Mouse (Mus musculus): ENCODE data around the gene Oxa1l. TPM values are rescaled to one million over a fixed set of nuclear protein-coding genes. Genes with fewer than 3 reads are reported as not detected.

The Oxa1l gene
- polyA plus RNA-seq, 1 experiment, result 71.1 TPM

DNA sequence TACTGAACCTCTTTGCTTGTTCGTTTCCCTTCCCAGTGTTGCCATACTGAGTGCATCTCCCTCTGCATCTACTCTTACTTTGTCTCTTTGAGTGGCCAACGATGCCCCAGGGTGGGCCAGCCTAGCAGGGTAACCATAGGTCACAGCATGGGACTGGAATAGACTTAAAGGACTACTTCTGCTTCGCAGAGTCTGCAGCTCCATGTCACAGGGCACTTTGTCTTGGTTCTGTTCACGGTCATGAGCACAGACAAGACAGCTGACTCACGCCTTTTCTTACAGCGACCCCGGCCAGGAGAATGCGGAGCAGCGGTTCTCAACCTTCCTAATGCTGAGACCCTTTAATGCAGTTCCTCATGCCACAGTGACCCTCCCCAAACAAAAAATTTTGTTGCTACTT, 22.0 kb downstream of the Oxa1l start:
- TF ChIP-seq CTCF (IDR thresholded peaks at IDR 0.05; ENCODE audit: extremely low read depth, insufficient read depth, low read length) (no peak), POLR2A (IDR thresholded peaks at IDR 0.05; ENCODE audit: extremely low read depth, insufficient read depth, low read length) (no peak)
- H3K4me3 ChIP-seq (ENCODE audit: insufficient read depth, low read length), result no peak overlapping the region
- no peaks in the 10 kb centered on the region for H3K4me1 ChIP-seq (ENCODE audit: control insufficient read depth, insufficient read depth, low read length)
- no peak overlapping the region for H3K27ac ChIP-seq (ENCODE audit: insufficient read depth, low read length)

- H3K4me3 ChIP-seq (ENCODE audit: insufficient read depth, low read length), result no peak overlapping the region
- no peak for TF ChIP-seq POLR2A (IDR thresholded peaks at IDR 0.05; ENCODE audit: extremely low read depth, insufficient read depth, low read length)
- TF ChIP-seq CTCF (IDR thresholded peaks at IDR 0.05; ENCODE audit: extremely low read depth, insufficient read depth, low read length), result no peak
- H3K27ac ChIP-seq (ENCODE audit: insufficient read depth, low read length), result no peak overlapping the region
- no peaks in the 10 kb centered on the region for H3K4me1 ChIP-seq (ENCODE audit: control insufficient read depth, insufficient read depth, low read length)
Measured at GRCm38 (mm10) chr14:54383355-54383771, 22.7 kb downstream of the Oxa1l start.

GRCm38 (mm10) chr14:54384396-54384795, 23.8 kb downstream of the Oxa1l start:
- no peak overlapping the region for H3K27ac ChIP-seq (ENCODE audit: insufficient read depth, low read length)
- H3K4me1 ChIP-seq (ENCODE audit: control insufficient read depth, insufficient read depth, low read length), result no peaks in the 10 kb centered on the region
- no peak for TF ChIP-seq POLR2A (IDR thresholded peaks at IDR 0.05; ENCODE audit: extremely low read depth, insufficient read depth, low read length)
- no peak for TF ChIP-seq CTCF (IDR thresholded peaks at IDR 0.05; ENCODE audit: extremely low read depth, insufficient read depth, low read length)
- no peak overlapping the region for H3K4me3 ChIP-seq (ENCODE audit: insufficient read depth, low read length)

DNA sequence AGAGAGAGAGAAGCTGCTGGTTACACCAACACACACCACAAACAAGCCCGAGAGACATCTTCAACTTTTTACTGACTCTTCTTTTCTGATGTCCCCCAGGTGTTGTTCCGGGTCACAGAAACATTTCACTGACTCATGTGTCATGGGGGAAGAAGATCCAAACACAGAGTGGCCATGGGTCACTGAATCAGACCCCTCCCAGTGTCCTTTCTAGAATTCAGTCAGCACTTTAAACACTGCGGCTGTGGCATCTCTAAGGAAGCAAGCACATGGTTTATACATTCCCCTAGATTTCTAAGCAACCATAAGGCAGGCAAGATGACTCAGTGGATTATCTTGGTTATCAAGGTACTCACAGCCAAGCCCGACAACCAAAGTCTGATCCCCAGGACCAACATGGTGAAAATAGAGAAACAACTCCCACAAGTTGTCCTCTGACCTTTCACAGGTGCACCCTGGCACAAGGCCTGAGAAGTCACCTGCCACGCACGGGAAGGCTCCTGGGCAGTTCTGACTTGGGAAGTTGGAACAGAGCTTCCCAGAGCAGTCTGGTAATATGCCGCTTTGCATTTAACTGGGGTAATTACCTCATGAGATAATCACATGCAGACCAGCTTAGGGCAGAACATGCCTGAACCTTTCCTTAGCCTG, 25.5 kb downstream of the Oxa1l start:
- no peak overlapping the region for H3K27ac ChIP-seq (ENCODE audit: insufficient read depth, low read length)
- TF ChIP-seq CTCF (IDR thresholded peaks at IDR 0.05; ENCODE audit: extremely low read depth, insufficient read depth, low read length), result no peak
- no peak for TF ChIP-seq POLR2A (IDR thresholded peaks at IDR 0.05; ENCODE audit: extremely low read depth, insufficient read depth, low read length)

GRCm38 (mm10) chr14:54387546-54387945, 26.9 kb downstream of the Oxa1l start:
- H3K27ac ChIP-seq (ENCODE audit: insufficient read depth, low read length), result no peak overlapping the region
- TF ChIP-seq CTCF (IDR thresholded peaks at IDR 0.05; ENCODE audit: extremely low read depth, insufficient read depth, low read length), result no peak
- no peak for TF ChIP-seq POLR2A (IDR thresholded peaks at IDR 0.05; ENCODE audit: extremely low read depth, insufficient read depth, low read length)
- H3K4me1 ChIP-seq (ENCODE audit: control insufficient read depth, insufficient read depth, low read length), result no peaks in the 10 kb centered on the region
- H3K4me3 ChIP-seq (ENCODE audit: insufficient read depth, low read length), result no peak overlapping the region

More for the DNA sequence above, 25.5 kb downstream of the Oxa1l start:
- no peak overlapping the region for H3K4me3 ChIP-seq (ENCODE audit: insufficient read depth, low read length)
- no peaks in the 10 kb centered on the region for H3K4me1 ChIP-seq (ENCODE audit: control insufficient read depth, insufficient read depth, low read length)

- no peaks in the 10 kb centered on the region for H3K4me1 ChIP-seq (ENCODE audit: control insufficient read depth, insufficient read depth, low read length)
- TF ChIP-seq CTCF (IDR thresholded peaks at IDR 0.05; ENCODE audit: extremely low read depth, insufficient read depth, low read length) (no peak), POLR2A (IDR thresholded peaks at IDR 0.05; ENCODE audit: extremely low read depth, insufficient read depth, low read length) (no peak)
- H3K4me3 ChIP-seq (ENCODE audit: insufficient read depth, low read length), result no peak overlapping the region
- no peak overlapping the region for H3K27ac ChIP-seq (ENCODE audit: insufficient read depth, low read length)
Measured at GRCm38 (mm10) chr14:54390843-54391242, 30.2 kb downstream of the Oxa1l start.

- no peak for TF ChIP-seq CTCF (IDR thresholded peaks at IDR 0.05; ENCODE audit: extremely low read depth, insufficient read depth, low read length)
- TF ChIP-seq POLR2A (IDR thresholded peaks at IDR 0.05; ENCODE audit: extremely low read depth, insufficient read depth, low read length), result no peak
- Histone ChIP-seq H3K4me1 (ENCODE audit: control insufficient read depth, insufficient read depth, low read length) (no peaks in the 10 kb centered on the region), H3K27ac (ENCODE audit: insufficient read depth, low read length) (no peak overlapping the region), H3K4me3 (ENCODE audit: insufficient read depth, low read length) (no peak overlapping the region)
Measured at GRCm38 (mm10) chr14:54393794-54394193, 33.2 kb downstream of the Oxa1l start.

GRCm38 (mm10) chr14:54394309-54394708, 33.7 kb downstream of the Oxa1l start:
- no peaks in the 10 kb centered on the region for H3K4me1 ChIP-seq (ENCODE audit: control insufficient read depth, insufficient read depth, low read length)
- no peak overlapping the region for H3K27ac ChIP-seq (ENCODE audit: insufficient read depth, low read length)
- TF ChIP-seq POLR2A (IDR thresholded peaks at IDR 0.05; ENCODE audit: extremely low read depth, insufficient read depth, low read length) (no peak), CTCF (IDR thresholded peaks at IDR 0.05; ENCODE audit: extremely low read depth, insufficient read depth, low read length) (no peak)

GRCm38 (mm10) chr14:54396685-54397084, 36.1 kb downstream of the Oxa1l start:
- Histone ChIP-seq H3K4me3 (ENCODE audit: insufficient read depth, low read length) (no peak overlapping the region), H3K4me1 (ENCODE audit: control insufficient read depth, insufficient read depth, low read length) (no peaks in the 10 kb centered on the region), H3K27ac (ENCODE audit: insufficient read depth, low read length) (no peak overlapping the region)
- TF ChIP-seq POLR2A (IDR thresholded peaks at IDR 0.05; ENCODE audit: extremely low read depth, insufficient read depth, low read length) (no peak), CTCF (IDR thresholded peaks at IDR 0.05; ENCODE audit: extremely low read depth, insufficient read depth, low read length) (no peak)

More at GRCm38 (mm10) chr14:54394309-54394708, 33.7 kb downstream of the Oxa1l start:
- H3K4me3 ChIP-seq (ENCODE audit: insufficient read depth, low read length), result no peak overlapping the region

DNA sequence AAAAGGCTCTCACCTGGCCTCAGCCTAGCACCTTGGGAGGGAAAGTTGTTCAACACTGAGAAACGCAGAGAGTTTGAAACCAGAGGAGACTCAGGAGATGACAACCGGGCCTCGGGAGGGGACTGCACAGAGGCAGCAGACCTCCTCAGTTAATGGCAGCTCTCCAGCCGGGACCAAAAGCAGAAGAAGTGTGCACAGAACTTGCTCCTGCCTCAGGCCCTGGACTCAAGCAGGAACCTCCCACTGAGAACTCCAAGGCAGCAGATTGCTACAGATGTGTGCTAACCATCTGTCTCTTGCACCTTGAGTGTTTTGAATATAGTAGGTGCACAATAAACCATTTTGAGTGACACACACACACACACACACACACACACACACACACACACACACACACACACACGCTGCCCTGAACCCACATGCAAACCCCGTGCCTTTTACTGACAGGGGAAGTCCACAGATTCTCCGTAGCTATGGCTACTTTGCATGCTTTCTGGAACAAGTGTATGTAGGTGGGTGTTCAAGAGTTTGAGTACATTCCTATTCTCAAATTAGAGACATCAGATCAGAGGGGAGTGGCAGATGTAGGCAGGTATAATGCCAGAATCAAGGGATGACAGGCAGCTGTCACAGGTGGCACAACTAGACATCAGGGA, 37.4 kb downstream of the Oxa1l start:
- Histone ChIP-seq H3K4me1 (ENCODE audit: control insufficient read depth, insufficient read depth, low read length) (no peaks in the 10 kb centered on the region), H3K4me3 (ENCODE audit: insufficient read depth, low read length) (no peak overlapping the region), H3K27ac (ENCODE audit: insufficient read depth, low read length) (no peak overlapping the region)
- TF ChIP-seq POLR2A (IDR thresholded peaks at IDR 0.05; ENCODE audit: extremely low read depth, insufficient read depth, low read length) (no peak), CTCF (IDR thresholded peaks at IDR 0.05; ENCODE audit: extremely low read depth, insufficient read depth, low read length) (no peak)

Data from cortical plate, adult 2 months (tissue).